Mouse (Mus musculus) c-Kit-negative CD71-positive TER-119-positive erythroid progenitor cells, embryonic 14.5 days (primary cell): ENCODE data around the gene Ptrh1.

Experiments used
- DNase-seq: peaks from one replicate; pipeline ENCODE4 v3.0.0-alpha.2; 2013; ENCODE audit warnings: low read depth, low spot score

The Ptrh1 gene

DNA sequence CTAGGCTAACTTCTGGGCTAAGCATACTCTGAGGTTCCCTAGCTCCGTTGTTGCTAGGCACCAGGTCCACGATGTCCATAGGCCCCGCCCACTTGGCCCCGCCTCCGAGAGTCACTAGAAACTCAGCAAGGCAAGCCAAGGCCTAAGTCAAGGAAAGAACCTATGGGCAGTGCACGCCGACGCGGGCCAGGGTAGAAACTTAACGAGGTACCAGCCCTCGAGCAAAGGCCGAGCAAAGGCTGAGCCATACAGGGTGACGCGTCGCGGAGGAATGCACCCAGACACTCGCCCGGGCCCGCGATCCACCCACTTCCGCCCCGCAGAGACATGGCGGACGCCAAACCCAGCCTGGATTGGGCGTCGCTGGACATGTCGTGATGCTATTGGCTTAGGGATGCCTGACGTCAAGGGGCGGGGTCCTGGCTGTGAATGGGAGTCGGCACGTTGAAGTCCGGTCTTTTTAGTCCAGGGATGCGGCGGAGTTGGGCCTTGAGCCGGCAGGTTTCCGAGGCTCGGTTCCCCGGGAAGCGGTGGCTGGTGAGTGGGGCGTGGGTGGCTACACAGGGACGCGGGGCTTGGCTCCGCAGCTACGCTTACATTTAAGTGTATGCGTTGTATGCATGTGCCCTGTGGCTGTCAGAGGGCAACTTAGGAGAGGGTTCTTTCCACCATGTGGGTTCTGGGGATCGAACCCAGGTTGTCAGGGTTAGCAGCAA lies at the start of gene Ptrh1, which contains the start of gene Ttc16:
Ptrh1 (plus strand) TSS at position 428 of the 716 bp plus-strand sequence.
Ttc16 (minus strand) TSS at position 275 of the 716 bp plus-strand sequence.
- DNase-seq: peak; percentile 90

DNA sequence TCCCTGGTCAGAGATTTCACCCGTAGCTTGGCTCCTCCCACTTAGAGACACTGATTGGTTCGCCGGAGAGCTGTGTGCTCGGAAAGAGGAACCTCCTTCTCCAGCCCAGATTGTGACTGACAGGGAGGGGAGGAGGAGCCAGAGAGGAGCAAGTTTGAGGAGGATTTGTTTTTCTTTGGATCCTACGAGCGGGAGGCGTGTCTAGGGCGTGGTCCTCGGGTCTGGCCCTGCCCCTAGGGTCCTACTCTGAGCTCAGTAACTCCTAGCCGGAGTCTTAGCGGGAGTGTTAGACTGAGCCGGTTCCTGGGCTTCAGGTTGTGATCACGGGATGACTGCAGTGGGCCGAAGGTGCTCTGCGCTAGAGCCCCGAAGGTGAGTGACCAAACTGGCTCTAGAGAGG lies 48.2 kb upstream of the Ptrh1 start:
- no peak for DNase-seq

DNA sequence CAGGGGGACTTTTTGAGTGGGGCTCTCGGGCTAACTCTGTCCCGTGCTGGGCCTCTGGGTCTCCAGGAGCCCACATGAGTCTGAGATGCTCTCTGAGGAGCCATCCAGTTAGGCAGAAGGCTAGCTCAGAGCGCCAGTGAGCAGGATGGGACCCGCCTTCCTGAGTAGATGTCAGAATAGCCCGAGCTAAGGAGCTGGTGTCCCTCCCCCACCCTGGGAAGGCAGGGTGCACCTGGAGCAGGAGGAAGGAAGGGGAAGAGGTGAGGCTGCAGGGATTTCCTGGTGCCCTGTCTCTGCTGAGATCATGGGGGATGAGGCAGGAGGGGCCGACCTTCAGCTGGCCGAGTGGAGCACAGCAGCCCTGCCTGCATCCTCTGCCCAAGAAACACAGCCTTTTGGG lies 47.1 kb upstream of the Ptrh1 start:
- no peak for DNase-seq

DNA sequence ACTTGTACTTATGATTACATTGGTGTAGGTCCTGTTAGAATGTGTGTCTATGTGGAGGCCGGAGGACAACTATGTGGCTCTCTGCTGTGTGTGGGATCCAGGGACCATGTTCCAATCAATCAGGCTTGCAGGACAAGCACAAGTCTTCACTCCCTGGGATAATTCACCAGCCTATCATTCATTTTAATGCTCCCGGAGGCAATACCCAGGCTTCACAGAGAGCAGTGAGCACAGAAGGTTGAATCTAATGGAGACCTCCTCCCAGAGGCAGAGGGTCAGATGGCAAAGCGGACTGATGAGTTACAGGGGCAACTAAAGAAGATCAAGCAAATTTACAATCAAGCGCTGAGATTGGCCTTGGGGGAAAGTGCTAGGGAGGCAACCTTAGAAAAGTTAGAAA lies 46.0 kb upstream of the Ptrh1 start:
- DNase-seq: no peak

DNA sequence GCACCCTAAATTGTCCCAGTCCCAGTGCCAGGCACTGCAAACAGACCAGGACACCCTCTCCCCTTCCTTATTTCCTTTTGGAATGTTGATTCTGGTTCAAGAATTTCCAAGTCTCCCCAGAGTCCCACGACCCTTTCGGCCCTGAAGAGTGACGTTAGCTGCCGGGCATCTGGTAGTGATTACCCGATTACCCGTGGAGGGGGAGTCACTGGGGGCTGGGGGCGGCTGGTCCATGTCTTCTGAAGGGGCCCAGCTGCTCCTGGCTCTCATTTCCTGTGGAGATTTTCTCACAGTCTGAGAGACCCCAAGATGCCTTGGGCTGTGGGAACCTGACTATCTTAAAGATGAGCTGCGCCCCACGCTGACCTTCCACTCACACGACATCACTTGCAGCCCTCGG lies 44.7 kb upstream of the Ptrh1 start:
- DNase-seq: no peak

DNA sequence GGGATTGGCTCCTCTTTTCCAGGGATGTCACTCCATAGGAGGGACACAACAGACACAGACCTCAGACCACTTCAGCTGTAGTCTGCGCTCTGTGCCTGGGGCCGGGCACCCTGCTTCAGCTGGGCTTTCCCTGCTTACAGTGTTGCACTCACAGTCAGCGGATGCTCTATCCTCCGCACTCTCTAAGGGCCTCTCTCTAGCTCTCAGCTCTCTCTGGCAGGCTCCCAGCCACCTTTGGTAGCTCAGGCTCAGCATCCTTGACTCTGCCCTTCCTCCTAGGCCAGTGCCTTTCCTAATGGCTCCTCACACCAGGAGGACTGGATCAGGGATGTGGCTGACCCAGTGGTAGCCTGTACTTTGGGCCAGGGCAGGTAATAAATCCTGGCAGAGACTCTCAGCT lies 43.7 kb upstream of the Ptrh1 start:
- no peak for DNase-seq

DNA sequence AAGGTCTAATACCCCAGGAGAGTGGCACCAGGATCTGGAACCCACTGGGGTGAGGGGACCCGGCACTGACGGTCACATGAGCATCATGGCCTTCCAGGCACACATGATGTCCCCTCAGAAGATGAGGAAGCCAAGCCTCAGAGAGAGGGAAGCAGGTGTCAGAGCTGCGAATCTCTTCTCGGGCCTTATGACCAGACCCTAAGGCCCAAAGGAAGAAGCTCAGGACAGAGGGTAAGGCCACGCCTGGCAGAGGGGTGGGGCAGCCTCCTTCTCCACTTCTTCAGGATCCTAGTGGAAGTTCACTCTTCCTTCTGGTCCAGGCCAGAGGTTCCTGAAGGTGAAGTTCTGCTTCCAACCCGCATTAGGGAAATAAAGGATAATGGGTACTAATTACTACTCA lies 42.9 kb upstream of the Ptrh1 start:
- no peak for DNase-seq

DNA sequence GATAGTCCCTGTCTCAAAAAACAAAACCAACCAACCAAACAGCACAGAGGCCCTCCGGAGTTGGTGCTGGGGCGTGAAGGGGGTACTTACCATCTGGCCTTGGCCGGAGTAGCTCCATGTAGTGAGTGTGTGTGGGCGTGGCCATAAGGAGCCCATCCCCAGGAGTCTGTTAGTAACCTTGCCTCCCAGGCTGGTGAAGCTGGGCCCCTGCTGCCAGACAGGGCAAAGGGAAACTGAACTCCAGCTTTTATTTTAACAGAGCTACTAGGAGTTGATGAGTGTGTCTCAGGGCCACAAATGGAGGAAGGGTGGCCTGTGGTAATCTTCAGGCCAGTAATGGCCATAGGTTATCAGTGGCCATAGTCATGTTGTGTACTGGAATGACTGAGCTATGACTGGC lies 41.1 kb upstream of the Ptrh1 start:
- no peak for DNase-seq

DNA sequence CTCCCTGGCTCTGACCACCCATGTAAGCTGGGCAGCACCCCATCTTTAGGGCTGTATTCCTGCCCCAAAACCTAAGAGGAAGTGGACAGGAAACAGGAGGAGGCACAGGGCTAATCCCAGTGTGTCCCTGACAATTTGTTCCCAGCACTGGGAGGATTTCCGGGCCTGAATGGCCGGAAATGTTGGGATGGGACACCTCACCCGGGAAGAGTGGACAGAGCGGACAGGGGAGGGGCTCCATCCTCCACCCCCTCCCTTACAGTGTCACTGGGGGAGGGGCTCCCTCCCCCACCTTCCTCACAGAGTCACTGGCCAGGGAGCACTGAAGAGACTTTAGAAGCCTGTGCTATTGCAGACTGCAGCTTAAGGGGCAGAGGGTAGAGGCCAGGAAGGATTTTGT lies 40.7 kb upstream of the Ptrh1 start:
- no peak for DNase-seq

DNA sequence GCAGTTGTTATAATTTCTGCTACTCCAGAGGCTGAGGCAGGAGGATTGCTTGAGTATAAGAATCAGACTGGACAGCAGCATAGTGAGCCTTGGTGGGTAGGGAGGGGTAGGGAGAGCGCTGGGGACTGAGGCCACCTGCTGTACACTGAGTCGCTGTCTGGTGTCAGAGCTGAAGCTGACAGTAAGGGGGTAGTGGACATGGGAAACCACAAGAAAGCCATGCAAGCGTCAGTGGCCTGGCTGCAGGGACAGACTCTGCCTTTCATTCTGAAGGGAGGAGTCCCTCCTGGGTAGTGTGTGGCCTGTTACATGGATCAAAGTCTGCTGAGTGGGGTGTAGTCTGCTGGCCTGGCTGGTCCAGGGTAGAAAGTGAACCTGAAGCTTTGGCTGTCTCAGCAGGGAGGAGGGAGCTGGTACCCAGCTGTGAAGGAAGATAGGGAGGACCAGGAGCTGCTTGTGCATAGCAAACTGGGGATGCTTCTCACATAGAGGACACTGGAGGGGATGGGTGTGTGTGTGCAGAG lies 39.2 kb upstream of the Ptrh1 start:
- DNase-seq: no peak

DNA sequence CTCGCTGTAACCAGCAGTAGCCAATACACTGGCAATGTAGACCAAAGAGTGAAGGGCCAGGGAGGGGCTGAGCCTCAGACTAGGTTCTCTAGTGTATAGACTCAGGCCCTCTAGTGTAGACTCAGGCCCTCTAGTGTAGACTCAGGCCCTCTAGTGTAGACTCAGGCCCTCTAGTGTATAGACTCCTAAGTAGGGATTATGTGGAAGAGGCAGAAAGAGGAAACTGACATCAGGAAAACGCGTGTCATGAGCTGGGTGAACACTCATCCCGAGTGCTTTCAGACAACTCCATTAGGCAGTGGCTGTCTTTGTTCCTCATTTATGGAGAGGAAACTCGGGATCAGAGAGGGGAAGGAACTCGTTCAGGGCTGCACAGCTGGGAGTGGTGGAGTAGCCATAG lies 38.6 kb upstream of the Ptrh1 start:
- DNase-seq: no peak

DNA sequence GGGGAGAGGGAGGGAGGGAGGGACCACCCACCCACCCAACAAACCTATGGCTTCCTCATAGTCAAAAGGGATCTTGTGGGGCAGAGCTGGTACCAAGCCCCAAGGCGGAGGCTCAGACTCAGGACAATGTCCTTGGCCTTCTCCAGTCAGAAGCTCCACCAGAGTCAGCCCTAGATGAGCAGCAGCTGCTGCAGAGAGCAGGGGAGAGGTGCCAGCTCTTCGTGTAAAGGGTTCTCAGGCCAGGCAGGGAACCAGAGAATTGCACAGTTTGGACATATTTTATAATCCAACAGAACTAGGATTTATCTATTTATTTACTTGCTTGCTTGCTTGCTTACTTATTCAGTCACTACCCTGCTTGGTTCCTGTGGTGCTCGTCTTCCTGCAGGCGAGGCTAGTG lies 36.3 kb upstream of the Ptrh1 start:
- no peak for DNase-seq

DNA sequence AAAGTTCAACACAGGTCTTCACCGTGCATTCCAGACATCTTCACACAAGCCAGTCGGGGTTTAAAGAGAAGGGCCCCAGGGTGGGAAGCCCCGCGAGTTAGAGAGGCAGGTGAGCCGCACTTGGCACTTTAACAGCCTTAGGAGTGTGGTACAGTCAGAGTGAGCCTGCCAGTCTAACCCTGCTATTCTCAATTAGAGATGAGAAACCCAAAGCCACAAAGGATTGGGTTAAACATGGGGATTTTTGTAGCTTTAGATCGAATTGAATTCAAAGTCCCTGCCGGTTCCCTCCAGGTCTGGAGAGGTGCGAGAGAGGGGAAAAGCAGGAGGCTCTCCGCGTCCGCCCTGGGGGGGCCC lies 34.7 kb upstream of the Ptrh1 start, which contains the start of gene 6330409D20Rik:
6330409D20Rik (minus strand) TSS at position 101 of the 357 bp plus-strand sequence.
- no peak for DNase-seq

DNA sequence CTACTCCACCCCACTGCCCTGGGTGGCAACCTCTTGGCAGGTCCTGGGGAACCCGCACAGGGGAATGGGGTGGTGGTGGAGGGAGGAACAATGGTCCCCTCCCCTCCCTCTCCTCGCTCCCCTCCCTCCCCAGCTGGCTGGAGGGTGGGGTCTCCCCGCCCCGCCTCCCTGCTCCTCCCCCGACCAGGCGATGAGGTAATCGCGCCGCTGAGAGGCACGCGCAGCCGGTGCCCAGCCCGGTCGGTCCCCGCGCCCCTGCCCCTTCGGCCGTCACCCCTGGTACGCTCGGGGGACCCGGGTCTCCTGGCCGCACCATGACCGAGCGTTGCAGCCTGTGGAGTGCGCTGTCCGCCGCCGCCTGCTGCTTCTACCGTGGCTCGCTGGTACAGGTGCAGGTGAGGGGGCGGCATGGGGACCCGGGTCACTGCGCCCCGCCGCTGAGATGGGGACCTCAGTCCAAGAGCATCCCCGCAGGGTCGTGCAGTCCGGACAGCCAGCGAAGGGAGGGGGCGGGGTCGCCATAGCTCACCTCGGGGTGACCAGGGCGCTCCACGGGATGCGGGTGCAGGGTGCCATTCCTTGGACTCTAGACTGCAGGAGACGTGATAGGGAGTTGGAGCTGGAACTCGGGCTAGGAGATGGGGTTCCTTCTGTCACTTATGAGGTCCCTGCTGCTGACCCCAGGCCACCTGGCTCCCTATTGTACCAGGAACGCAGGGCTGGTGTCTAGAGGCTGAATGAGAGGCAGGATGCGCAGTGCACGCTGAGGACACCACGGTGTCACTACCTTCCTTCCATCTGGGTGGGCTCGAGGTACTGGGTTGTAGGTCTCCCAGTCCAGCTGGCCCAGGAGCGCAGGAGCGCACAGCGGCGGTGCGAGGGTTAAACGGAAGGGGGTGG lies 34.1 kb upstream of the Ptrh1 start:
- DNase-seq: no peak

DNA sequence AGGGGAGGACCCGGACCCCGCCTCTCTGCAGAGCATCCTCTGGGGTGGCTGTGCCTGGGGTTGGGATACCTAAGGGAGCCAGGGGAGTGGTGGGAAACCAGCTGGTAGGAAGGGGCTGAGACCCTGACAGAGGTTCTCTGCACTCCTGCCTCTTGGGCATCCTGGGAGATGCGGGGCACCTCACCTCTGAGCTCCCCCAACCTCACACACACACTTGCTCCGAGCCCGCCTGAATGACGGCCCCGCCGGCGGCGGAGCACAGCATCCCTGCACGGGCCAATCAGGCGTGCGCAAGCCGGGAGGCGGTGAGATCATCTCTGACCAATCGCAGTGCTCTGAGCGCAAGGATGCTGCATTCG lies 33.4 kb upstream of the Ptrh1 start:
- no peak for DNase-seq

DNA sequence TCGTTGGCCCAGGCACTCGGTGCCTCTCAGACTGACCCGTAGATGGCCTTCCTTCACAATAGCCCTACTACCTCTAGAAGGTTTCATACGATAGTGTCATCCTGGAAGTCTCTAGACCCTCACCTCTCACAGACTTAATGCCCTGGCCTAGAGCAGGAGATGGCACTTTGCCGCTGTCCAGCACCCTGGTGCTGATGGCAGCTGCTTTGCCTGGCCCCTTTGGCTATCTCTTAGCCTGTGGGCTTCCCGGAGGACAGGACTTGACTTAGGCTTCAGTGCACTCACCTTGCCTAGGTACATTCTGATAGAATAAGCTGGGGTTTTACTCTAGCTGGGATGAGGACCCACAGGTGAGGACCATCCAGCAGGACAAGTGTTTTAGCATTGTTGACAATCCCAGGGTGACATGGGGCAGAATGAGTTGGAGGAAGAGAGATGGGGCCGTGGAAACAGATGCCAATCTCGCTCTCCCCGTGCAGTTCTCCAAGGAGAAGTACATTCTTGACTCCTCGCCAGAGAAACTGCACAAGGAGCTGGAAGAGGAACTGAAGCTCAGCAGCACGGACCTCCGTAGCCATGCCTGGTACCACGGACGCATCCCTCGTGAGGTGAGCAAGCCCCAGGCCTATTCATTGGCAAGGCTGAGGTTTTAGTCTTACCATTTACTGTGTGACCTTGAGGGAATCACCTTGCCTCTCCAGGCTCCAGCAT lies 31.2 kb upstream of the Ptrh1 start:
- DNase-seq: no peak

DNA sequence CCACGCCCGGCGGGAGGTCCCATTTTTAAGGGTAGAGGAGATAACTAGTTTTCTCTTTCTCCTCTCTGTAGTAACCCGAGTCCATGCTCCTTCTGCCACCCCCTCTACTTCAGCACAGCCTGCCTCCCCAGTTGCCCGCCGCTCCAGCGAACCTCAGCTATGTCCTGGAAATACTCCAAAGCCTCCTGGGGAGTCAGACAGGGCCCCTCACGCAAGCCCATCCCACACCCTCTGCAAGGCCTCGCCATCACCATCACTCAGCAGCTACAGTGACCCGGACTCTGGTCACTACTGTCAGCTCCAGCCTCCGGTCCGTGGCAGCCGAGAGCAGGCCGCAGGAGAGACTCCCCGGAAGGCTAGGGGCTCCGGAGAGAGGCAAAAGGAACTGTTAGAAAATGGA lies 26.5 kb upstream of the Ptrh1 start:
- DNase-seq: no peak

DNA sequence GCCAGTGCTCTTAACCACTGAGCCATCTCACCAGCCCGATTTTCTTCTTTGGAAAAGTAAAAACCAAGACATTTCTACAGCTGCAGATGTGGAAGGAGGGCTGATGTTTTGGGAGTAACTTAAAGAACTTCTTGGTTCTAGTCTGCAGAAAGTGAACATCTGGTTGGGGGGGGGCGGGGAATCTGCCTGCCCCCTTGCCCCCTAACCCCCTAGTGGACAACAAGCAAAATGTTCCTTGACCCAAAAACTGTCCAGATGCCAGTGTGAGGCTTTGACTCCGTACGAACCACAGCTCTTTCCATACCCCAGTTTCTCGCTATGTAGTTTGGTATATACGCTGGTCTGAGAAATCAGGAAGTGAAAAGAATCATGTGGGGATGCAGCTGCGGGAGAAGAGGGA lies 25.4 kb upstream of the Ptrh1 start:
- no peak for DNase-seq

DNA sequence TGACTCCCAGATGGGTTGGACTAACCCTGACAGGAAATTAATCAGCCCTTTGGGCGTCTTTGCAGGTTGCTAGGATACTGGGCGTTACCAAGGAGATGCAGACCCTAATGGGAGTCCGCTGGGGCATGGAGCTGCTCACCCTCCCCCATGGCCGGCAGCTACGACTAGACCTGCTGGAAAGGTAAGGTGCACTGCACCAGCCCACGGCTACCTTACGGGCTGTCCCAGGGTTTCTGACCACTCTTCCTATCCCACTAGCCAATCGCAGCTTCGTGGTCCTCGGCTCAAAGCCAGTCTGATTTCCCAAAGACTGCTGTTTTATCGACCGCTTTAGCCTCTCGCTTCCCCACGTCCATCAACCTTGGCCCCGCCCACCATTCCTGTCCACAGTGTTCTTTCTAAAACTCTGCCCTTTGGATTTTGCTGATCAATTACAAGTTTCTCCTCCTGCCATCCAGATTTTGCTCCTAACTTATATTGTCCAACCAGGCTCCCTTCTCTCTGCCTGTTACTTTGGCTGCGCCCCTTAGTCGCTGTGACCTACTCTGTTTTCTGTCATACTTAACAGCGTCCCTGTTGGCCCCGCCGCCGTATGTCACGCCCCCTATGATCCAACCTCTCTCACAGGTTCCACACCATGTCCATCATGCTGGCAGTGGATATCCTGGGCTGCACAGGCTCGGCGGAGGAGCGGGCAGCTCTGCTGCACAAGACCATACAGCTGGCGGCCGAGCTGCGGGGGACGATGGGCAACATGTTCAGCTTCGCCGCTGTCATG lies 24.5 kb upstream of the Ptrh1 start:
- no peak for DNase-seq

DNA sequence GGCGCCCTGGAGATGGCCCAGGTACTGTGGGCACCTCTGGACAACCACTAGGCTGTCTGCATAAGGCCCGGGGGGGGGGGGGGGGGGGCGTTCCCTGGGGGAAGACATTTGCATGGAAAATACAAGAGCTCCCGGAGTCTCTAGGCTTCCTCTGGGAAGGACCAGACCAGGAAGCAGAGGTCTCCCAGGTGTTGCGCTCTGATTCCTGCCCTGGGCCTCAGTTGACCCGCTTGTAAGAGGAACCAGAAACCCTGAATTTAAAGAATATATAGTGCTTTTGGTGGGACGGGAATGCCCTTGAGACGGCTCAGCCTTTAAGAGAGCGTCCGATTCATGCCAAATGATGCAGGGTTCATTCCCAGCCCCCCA lies 23.9 kb upstream of the Ptrh1 start:
- DNase-seq: no peak

DNA sequence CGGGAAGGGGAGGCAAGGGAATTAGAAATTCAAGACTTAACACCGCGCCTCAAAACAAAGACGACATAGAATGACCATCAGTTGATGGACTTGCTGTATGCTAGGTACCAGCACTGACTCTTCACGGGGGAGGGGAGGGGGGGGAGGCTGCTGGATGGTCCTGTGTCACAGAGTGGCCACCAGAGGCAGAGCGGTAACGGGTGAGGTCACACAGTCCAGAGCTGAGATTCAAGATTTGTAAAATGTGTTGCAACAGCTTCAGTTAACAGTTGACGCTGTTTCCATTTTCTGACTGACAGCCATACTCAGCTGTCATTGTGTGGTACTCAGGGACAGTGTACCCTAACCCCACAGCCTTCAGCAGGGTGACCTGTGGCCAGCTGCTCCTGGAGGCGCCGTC lies 23.4 kb upstream of the Ptrh1 start:
- no peak for DNase-seq

DNA sequence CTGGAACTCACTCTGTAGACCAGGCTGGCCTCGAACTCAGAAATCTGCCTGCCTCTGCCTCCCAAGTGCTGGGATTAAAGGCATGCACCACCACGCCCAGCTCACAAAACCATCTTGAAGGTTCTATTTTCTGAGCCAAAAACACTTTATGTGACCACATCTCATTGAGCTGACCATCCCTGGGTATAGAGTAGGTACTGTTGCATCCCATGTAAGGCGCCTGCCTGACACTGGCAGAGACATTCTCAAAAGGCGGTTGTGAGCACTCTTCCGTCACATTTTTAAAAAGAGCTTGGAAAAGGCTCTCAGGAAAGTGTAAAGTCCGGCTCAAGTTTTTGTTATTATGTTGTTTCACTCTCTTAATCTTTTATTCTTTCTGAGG lies 18.9 kb upstream of the Ptrh1 start:
- no peak for DNase-seq
